Mouse (Mus musculus) lung, embryonic 15.5 days (tissue): ENCODE results near the gene Ctnnd2. TPM values are rescaled to one million over a fixed set of nuclear protein-coding genes. Genes with fewer than 3 reads are reported as not detected.

ENCODE experiments used
- ATAC-seq: fragments of 200-750 bp; cut with Nextera tagmentation; 2 replicates; pipeline ENCODE4 v1.8.0; 2017; ENCODE audit warnings: moderate number of reproducible peaks, borderline replicate concordance; ENCODE audit not compliant: low FRiP score, low TSS enrichment; ENCODE audit errors: extremely low read depth
- H3K27ac ChIP-seq: fragments of 300-500 bp; sonication (generic); 2 replicates; pipeline ENCODE4 v1.5.1; 2015; ENCODE audit warnings: moderate library complexity, mild to moderate bottlenecking, inconsistent platforms
- H3K27me3 ChIP-seq: fragments of 300-500 bp; sonication (generic); 2 replicates; pipeline ENCODE4 v1.6.1; 2015; ENCODE audit warnings: inconsistent platforms
- H3K36me3 ChIP-seq: fragments of 300-500 bp; sonication (generic); 2 replicates; pipeline ENCODE4 v1.6.1; 2015; ENCODE audit warnings: inconsistent platforms
- H3K4me1 ChIP-seq: fragments of 300-500 bp; sonication (generic); 2 replicates; pipeline ENCODE4 v1.6.1; 2015; ENCODE audit warnings: inconsistent platforms
- H3K4me2 ChIP-seq: fragments of 300-500 bp; sonication (generic); 2 replicates; pipeline ENCODE4 v1.6.1; 2015; ENCODE audit warnings: inconsistent platforms, mild to moderate bottlenecking, moderate library complexity
- H3K4me3 ChIP-seq: fragments of 300-500 bp; sonication (generic); 2 replicates; pipeline ENCODE4 v1.5.1; 2015; ENCODE audit warnings: mild to moderate bottlenecking, inconsistent platforms
- H3K9ac ChIP-seq: fragments of 300-500 bp; sonication (generic); 2 replicates; pipeline ENCODE4 v1.6.1; 2015; ENCODE audit warnings: inconsistent platforms
- H3K9me3 ChIP-seq: fragments of 300-500 bp; sonication (generic); 2 replicates; pipeline ENCODE4 v1.6.1; 2016; ENCODE audit warnings: inconsistent platforms
- WGBS: fragments of 180-500 bp; shearing (Covaris S2); methylation state at CpG from one replicate; pipeline ENCODE4 v1.1.7; 2015; 5-methylcytosine and 5-hydroxymethylcytosine counted together
- polyA plus RNA-seq: library from polyadenylated mRNA; unstranded; fragments of >200 nt; fragmentation: Nextera tagmentation; extraction: Ambion mirVana; gene quantifications from 2 replicates; pipeline ENCODE4 v1.2.1, GENCODE M21; 2015

The Ctnnd2 gene
- polyA plus RNA-seq, 1 experiment from 2014 or later: 18.9 TPM

- no peak for ATAC-seq
Measured at GRCm38 (mm10) chr15:30992901-30993300, 820.5 kb downstream of the Ctnnd2 start.

GRCm38 (mm10) chr15:30995346-30995745, 823.0 kb downstream of the Ctnnd2 start:
- no peak overlapping the region for H3K4me3 ChIP-seq
- H3K4me2 ChIP-seq: no peak overlapping the region
- no peak for ATAC-seq
- no peaks in the 10 kb centered on the region for H3K36me3 ChIP-seq
- no peak overlapping the region for H3K9ac ChIP-seq
- no peaks in the 10 kb centered on the region for H3K27me3 ChIP-seq
- peaks cover 5% of the 10 kb centered on the region for H3K4me1 ChIP-seq
- no peaks in the 10 kb centered on the region for H3K9me3 ChIP-seq
- H3K27ac ChIP-seq: no peak overlapping the region
- WGBS: 63% methylated on average over 3 of the region's 3 CpGs

More at GRCm38 (mm10) chr15:30992901-30993300, 820.5 kb downstream of the Ctnnd2 start:
- WGBS: 82% methylated on average over 3 of the region's 3 CpGs
- Histone ChIP-seq H3K9ac (no peak overlapping the region), H3K27me3 (no peaks in the 10 kb centered on the region), H3K27ac (no peak overlapping the region), H3K4me2 (no peak overlapping the region), H3K4me1 (peaks cover 5% of the 10 kb centered on the region), H3K9me3 (no peaks in the 10 kb centered on the region), H3K36me3 (no peaks in the 10 kb centered on the region), H3K4me3 (no peak overlapping the region)

GRCm38 (mm10) chr15:31004468-31004867, 832.1 kb downstream of the Ctnnd2 start:
- 79% methylated on average over 5 of the region's 5 CpGs for WGBS
- no peaks in the 10 kb centered on the region for H3K36me3 ChIP-seq
- no peaks in the 10 kb centered on the region for H3K4me1 ChIP-seq
- no peak overlapping the region for H3K27ac ChIP-seq
- ATAC-seq: no peak
- no peaks in the 10 kb centered on the region for H3K9me3 ChIP-seq
- H3K9ac ChIP-seq: no peak overlapping the region
- no peaks in the 10 kb centered on the region for H3K27me3 ChIP-seq
- no peak overlapping the region for H3K4me2 ChIP-seq
- no peak overlapping the region for H3K4me3 ChIP-seq

GRCm38 (mm10) chr15:31004976-31005375, 832.6 kb downstream of the Ctnnd2 start:
- Histone ChIP-seq H3K9me3 (no peaks in the 10 kb centered on the region), H3K27ac (no peak overlapping the region), H3K9ac (no peak overlapping the region), H3K4me2 (no peak overlapping the region), H3K27me3 (no peaks in the 10 kb centered on the region), H3K4me3 (no peak overlapping the region), H3K4me1 (no peaks in the 10 kb centered on the region), H3K36me3 (no peaks in the 10 kb centered on the region)
- ATAC-seq: no peak
- WGBS: 79% methylated on average over 8 of the region's 8 CpGs

GRCm38 (mm10) chr15:31006050-31006824, 833.8 kb downstream of the Ctnnd2 start:
- no peak overlapping the region for H3K27ac ChIP-seq
- H3K9me3 ChIP-seq: no peaks in the 10 kb centered on the region
- H3K9ac ChIP-seq: no peak overlapping the region
- ATAC-seq: no peak
- no peaks in the 10 kb centered on the region for H3K4me1 ChIP-seq
- 80% methylated on average over 8 of the region's 8 CpGs for WGBS
- H3K4me3 ChIP-seq: no peak overlapping the region
- H3K4me2 ChIP-seq: no peak overlapping the region
- H3K27me3 ChIP-seq: no peaks in the 10 kb centered on the region
- no peaks in the 10 kb centered on the region for H3K36me3 ChIP-seq

GRCm38 (mm10) chr15:31006825-31007157, 834.4 kb downstream of the Ctnnd2 start:
- 83% methylated on average over 8 of the region's 8 CpGs for WGBS
- no peak overlapping the region for H3K9ac ChIP-seq
- no peaks in the 10 kb centered on the region for H3K27me3 ChIP-seq
- no peak for ATAC-seq
- H3K4me1 ChIP-seq: no peaks in the 10 kb centered on the region
- H3K9me3 ChIP-seq: no peaks in the 10 kb centered on the region
- H3K36me3 ChIP-seq: no peaks in the 10 kb centered on the region
- H3K4me2 ChIP-seq: no peak overlapping the region
- H3K4me3 ChIP-seq: no peak overlapping the region
- no peak overlapping the region for H3K27ac ChIP-seq

- Histone ChIP-seq H3K9ac (no peak overlapping the region), H3K4me2 (no peak overlapping the region), H3K9me3 (no peaks in the 10 kb centered on the region), H3K27ac (no peak overlapping the region), H3K4me3 (no peak overlapping the region), H3K27me3 (no peaks in the 10 kb centered on the region), H3K36me3 (no peaks in the 10 kb centered on the region), H3K4me1 (no peaks in the 10 kb centered on the region)
- ATAC-seq: no peak
- 65% methylated on average over 6 of the region's 6 CpGs for WGBS
Measured at GRCm38 (mm10) chr15:31008594-31008993, 836.2 kb downstream of the Ctnnd2 start.

- no peak overlapping the region for H3K27ac ChIP-seq
- no peak overlapping the region for H3K4me3 ChIP-seq
- no peaks in the 10 kb centered on the region for H3K4me1 ChIP-seq
- H3K9me3 ChIP-seq: no peaks in the 10 kb centered on the region
- 62% methylated on average over 2 of the region's 2 CpGs for WGBS
- H3K4me2 ChIP-seq: no peak overlapping the region
- H3K27me3 ChIP-seq: no peaks in the 10 kb centered on the region
- H3K9ac ChIP-seq: no peak overlapping the region
- no peaks in the 10 kb centered on the region for H3K36me3 ChIP-seq
- no peak for ATAC-seq
Measured at GRCm38 (mm10) chr15:31020769-31021168, 848.4 kb downstream of the Ctnnd2 start.

- no peak overlapping the region for H3K4me3 ChIP-seq
- no peak for ATAC-seq
- no peak overlapping the region for H3K4me2 ChIP-seq
- no peaks in the 10 kb centered on the region for H3K36me3 ChIP-seq
- H3K27me3 ChIP-seq: no peaks in the 10 kb centered on the region
- H3K9ac ChIP-seq: no peak overlapping the region
- no peaks in the 10 kb centered on the region for H3K4me1 ChIP-seq
- no peak overlapping the region for H3K27ac ChIP-seq
- H3K9me3 ChIP-seq: no peaks in the 10 kb centered on the region
- 79% methylated on average over 1 of the region's 1 CpGs for WGBS
Measured at GRCm38 (mm10) chr15:31022012-31022411, 849.6 kb downstream of the Ctnnd2 start.

GRCm38 (mm10) chr15:31022497-31022896, 850.1 kb downstream of the Ctnnd2 start:
- no peak overlapping the region for H3K27ac ChIP-seq
- no peak overlapping the region for H3K4me2 ChIP-seq
- no peak for ATAC-seq
- H3K4me3 ChIP-seq: no peak overlapping the region
- H3K36me3 ChIP-seq: no peaks in the 10 kb centered on the region
- no peak overlapping the region for H3K9ac ChIP-seq
- no peaks in the 10 kb centered on the region for H3K9me3 ChIP-seq
- 82% methylated on average over 3 of the region's 3 CpGs for WGBS
- no peaks in the 10 kb centered on the region for H3K27me3 ChIP-seq
- H3K4me1 ChIP-seq: no peaks in the 10 kb centered on the region

- no peaks in the 10 kb centered on the region for H3K9me3 ChIP-seq
- ATAC-seq: no peak
- no peak overlapping the region for H3K27ac ChIP-seq
- no peaks in the 10 kb centered on the region for H3K36me3 ChIP-seq
- no peak overlapping the region for H3K4me3 ChIP-seq
- no peak overlapping the region for H3K9ac ChIP-seq
- no peaks in the 10 kb centered on the region for H3K4me1 ChIP-seq
- no peaks in the 10 kb centered on the region for H3K27me3 ChIP-seq
- WGBS: 82% methylated on average over 5 of the region's 5 CpGs
- H3K4me2 ChIP-seq: no peak overlapping the region
Measured at GRCm38 (mm10) chr15:31023766-31024165, 851.4 kb downstream of the Ctnnd2 start.

- Histone ChIP-seq H3K9me3 (no peaks in the 10 kb centered on the region), H3K36me3 (no peaks in the 10 kb centered on the region), H3K4me3 (no peak overlapping the region), H3K27me3 (no peaks in the 10 kb centered on the region), H3K27ac (no peak overlapping the region), H3K9ac (no peak overlapping the region), H3K4me1 (no peaks in the 10 kb centered on the region), H3K4me2 (no peak overlapping the region)
- WGBS: 76% methylated on average over 26 of the region's 26 CpGs
- no peak for ATAC-seq
Measured at GRCm38 (mm10) chr15:31027448-31028230, 855.2 kb downstream of the Ctnnd2 start.
